Mouse (Mus musculus) MEL (cell line): ENCODE results near the gene Mgat5. TPM values are rescaled to one million over a fixed set of nuclear protein-coding genes. Genes with fewer than 3 reads are reported as not detected.
A peak's percentile ranks its signal among the peaks of the same experiment; 100 is the strongest.

Experiments
- DNase-seq: peaks from one replicate; pipeline ENCODE4 v3.0.0; 2011; ENCODE audit warnings: low read depth, low spot score
- H3K27ac ChIP-seq: 2 replicates; pipeline ENCODE4 v1.5.1; 2012; ENCODE audit warnings: low read depth, mild to moderate bottlenecking, control low read depth, low read length, moderate library complexity; ENCODE audit not compliant: control insufficient read depth
- H3K27me3 ChIP-seq, 2 experiments: fragments of 150-350 bp in 1 of 2; sonication (generic) in 1 of 2; 2 replicates each; pipeline ENCODE4 v1.6.1; 2012; ENCODE audit warnings: low read length in 2 of 2, mild to moderate bottlenecking in 2 of 2, improper control_type of control experiment in 1 of 2, moderate library complexity in 1 of 2; ENCODE audit not compliant: insufficient read depth in 2 of 2, control insufficient read depth in 1 of 2
- H3K36me3 ChIP-seq, 2 experiments: 2 replicates each; pipeline ENCODE4 v1.6.1; 2012 to 2014; ENCODE audit warnings: low read length in 2 of 2, improper control_type of control experiment in 1 of 2, inconsistent platforms in 1 of 2, mild to moderate bottlenecking in 1 of 2; ENCODE audit not compliant: insufficient read depth in 2 of 2, control insufficient read depth in 1 of 2
- H3K4me1 ChIP-seq, 2 experiments: fragments of 150-350 bp in 1 of 2; sonication (generic) in 1 of 2; 2 replicates each; pipeline ENCODE4 v1.6.1; 2012; ENCODE audit warnings: low read length in 2 of 2, improper control_type of control experiment in 1 of 2, mild to moderate bottlenecking in 1 of 2; ENCODE audit not compliant: insufficient read depth in 2 of 2, control insufficient read depth in 1 of 2
- H3K4me3 ChIP-seq, 2 experiments: fragments of 150-350 bp in 1 of 2; sonication (generic) in 1 of 2; 2 replicates each; pipeline ENCODE4 v1.5.1; 2012; ENCODE audit warnings: low read depth in 2 of 2, low read length in 2 of 2, mild to moderate bottlenecking in 2 of 2, moderate library complexity in 2 of 2, control low read depth in 1 of 2, improper control_type of control experiment in 1 of 2; ENCODE audit not compliant: control insufficient read depth in 1 of 2, insufficient read depth in 1 of 2
- H3K79me2 ChIP-seq: 2 replicates; pipeline ENCODE4 v1.6.1; 2012; ENCODE audit warnings: mild to moderate bottlenecking, low read length, moderate library complexity; ENCODE audit not compliant: control insufficient read depth, poor library complexity, insufficient read depth
- H3K9ac ChIP-seq: 2 replicates; pipeline ENCODE4 v1.6.1; 2012; ENCODE audit warnings: low read depth, mild to moderate bottlenecking, control low read depth, low read length, moderate library complexity; ENCODE audit not compliant: control insufficient read depth, poor library complexity, severe bottlenecking
- H3K9me3 ChIP-seq: fragments of 150-350 bp; sonication (generic); replicated peaks from 2 replicates; pipeline ENCODE4 v1.6.1; 2012; ENCODE audit warnings: mild to moderate bottlenecking, low read length, improper control_type of control experiment, moderate library complexity; ENCODE audit not compliant: insufficient read depth
- BHLHE40 ChIP-seq: IDR thresholded peaks from 2 replicates; pipeline ENCODE4 v1.6.1; 2012; ENCODE audit warnings: low read depth, mild to moderate bottlenecking, inconsistent platforms, low read length, improper control_type of control experiment, borderline replicate concordance
- ELF1 ChIP-seq: IDR thresholded peaks from 2 replicates; pipeline ENCODE4 v1.6.1; 2014; ENCODE audit warnings: low read depth, mild to moderate bottlenecking, inconsistent platforms, low read length, improper control_type of control experiment, moderate library complexity
- ETS1 ChIP-seq: IDR thresholded peaks from 2 replicates; pipeline ENCODE4 v1.6.1; 2012; ENCODE audit warnings: low read depth, mild to moderate bottlenecking, inconsistent platforms, low read length, improper control_type of control experiment, moderate library complexity
- GABPA ChIP-seq: IDR thresholded peaks from 2 replicates; pipeline ENCODE4 v1.6.1; 2012; ENCODE audit warnings: low read depth, mild to moderate bottlenecking, inconsistent platforms, low read length, improper control_type of control experiment, moderate library complexity
- GATA1 ChIP-seq: IDR thresholded peaks from 2 replicates; pipeline ENCODE4 v1.6.1; 2011; ENCODE audit warnings: low read depth, low read length, improper control_type of control experiment
- HCFC1 ChIP-seq: IDR thresholded peaks from 2 replicates; pipeline ENCODE4 v1.6.1; 2012; ENCODE audit warnings: low read depth, mild to moderate bottlenecking, inconsistent platforms, low read length, improper control_type of control experiment, moderate library complexity
- JUND ChIP-seq: IDR thresholded peaks from 2 replicates; pipeline ENCODE4 v1.6.1; 2011; ENCODE audit warnings: low read depth, mild to moderate bottlenecking, improper control_type of control experiment, low read length
- MAZ ChIP-seq: IDR thresholded peaks from 2 replicates; pipeline ENCODE4 v1.6.1; 2012; ENCODE audit warnings: low read depth, mild to moderate bottlenecking, inconsistent platforms, low read length, improper control_type of control experiment
- MXI1 ChIP-seq: IDR thresholded peaks from 2 replicates; pipeline ENCODE4 v1.6.1; 2011; ENCODE audit warnings: mild to moderate bottlenecking, low read depth, low read length, improper control_type of control experiment
- NRF1 ChIP-seq: IDR thresholded peaks from 2 replicates; pipeline ENCODE4 v1.6.1; 2014; ENCODE audit warnings: low read depth, mild to moderate bottlenecking, inconsistent platforms, low read length, improper control_type of control experiment, moderate library complexity; ENCODE audit not compliant: poor library complexity, insufficient read depth, severe bottlenecking
- POLR2AphosphoS5 ChIP-seq: IDR thresholded peaks from 2 replicates; pipeline ENCODE4 v1.6.1; 2012; ENCODE audit warnings: low read depth, borderline replicate concordance, mild to moderate bottlenecking, inconsistent platforms, low read length, moderate library complexity, mixed read lengths
- RCOR1 ChIP-seq: IDR thresholded peaks from 2 replicates; pipeline ENCODE4 v1.6.1; 2012; ENCODE audit warnings: low read depth, mild to moderate bottlenecking, inconsistent platforms, low read length, improper control_type of control experiment
- SIN3A ChIP-seq: IDR thresholded peaks from 2 replicates; pipeline ENCODE4 v1.6.1; 2012; ENCODE audit warnings: low read length, improper control_type of control experiment, inconsistent platforms
- SMC3 ChIP-seq: IDR thresholded peaks from 2 replicates; pipeline ENCODE4 v1.6.1; 2011; ENCODE audit warnings: low read depth, low read length, improper control_type of control experiment
- TAL1 ChIP-seq: IDR thresholded peaks from 2 replicates; pipeline ENCODE4 v1.6.1; 2012; ENCODE audit warnings: mild to moderate bottlenecking, inconsistent platforms, low read length, moderate library complexity, mixed read lengths
- USF2 ChIP-seq, 2 experiments: IDR thresholded peaks; 2 replicates each; pipeline ENCODE4 v1.6.1; 2011 to 2012; ENCODE audit warnings: improper control_type of control experiment in 2 of 2, low read length in 2 of 2, borderline replicate concordance in 1 of 2, inconsistent platforms in 1 of 2, low read depth in 1 of 2, mild to moderate bottlenecking in 1 of 2; ENCODE audit not compliant: insufficient read depth in 1 of 2
- ZC3H11A ChIP-seq: IDR thresholded peaks from 2 replicates; pipeline ENCODE4 v1.6.1; 2012; ENCODE audit warnings: low read depth, mild to moderate bottlenecking, inconsistent platforms, low read length, improper control_type of control experiment
- ZMIZ1 ChIP-seq: IDR thresholded peaks from 2 replicates; pipeline ENCODE4 v1.6.1; 2012; ENCODE audit warnings: low read depth, mild to moderate bottlenecking, inconsistent platforms, low read length, improper control_type of control experiment, moderate library complexity
- ZNF384 ChIP-seq: IDR thresholded peaks from 2 replicates; pipeline ENCODE4 v1.6.1; 2012; ENCODE audit warnings: low read depth, mild to moderate bottlenecking, inconsistent platforms, low read length, improper control_type of control experiment
- polyA plus RNA-seq, 2 experiments: library from polyadenylated mRNA; stranded (reverse) in 1 of 2; unstranded in 1 of 2; fragments of >175 nt in 1 of 2; fragments of >200 nt in 1 of 2; gene quantifications; 2 replicates each; pipeline versions ENCODE4 v1.2.1 to v1.2.4; 2012; ENCODE audit warnings: low replicate concordance in 2 of 2, low read depth in 1 of 2; ENCODE audit not compliant: insufficient read length in 2 of 2, insufficient read depth in 1 of 2, missing spikeins in 1 of 2
- total RNA-seq: library from RNA; depleted of rRNA; stranded (reverse); fragments of 300-350 nt; gene quantifications from 2 replicates; pipeline ENCODE4 v1.2.3, GENCODE M21; 2012

The Mgat5 gene
- total and polyA plus RNA-seq, 3 experiments, result 6.9 to 9.5 TPM; not detected in 1

GRCm38 (mm10) chr1:127203231-127203764 is 1.5 kb upstream of the Mgat5 start (continued):
- TF ChIP-seq USF2 (IDR thresholded peaks at IDR 0.05; ENCODE audit: borderline replicate concordance in 1 of 2, insufficient read depth in 1 of 2, low read depth in 1 of 2, low read length in 2 of 2) (no peak), POLR2AphosphoS5 (no peak), GABPA (no peak), TAL1 (no peak), ZMIZ1 (no peak), BHLHE40 (no peak), MAZ (no peak), HCFC1 (0 out of 2 replicates have a peak, but pooled peaks have one; percentile 23), ETS1 (no peak), ZC3H11A (peak; percentile 73), GATA1 (peak; percentile 23; the same call in 1 of the 2 replicates), JUND (no peak), ZNF384 (no peak), RCOR1 (no peak), NRF1 (no peak), MXI1 (no peak), ELF1 (no peak), SIN3A (peak; percentile 54; the same call in 1 of the 2 replicates)

DNA sequence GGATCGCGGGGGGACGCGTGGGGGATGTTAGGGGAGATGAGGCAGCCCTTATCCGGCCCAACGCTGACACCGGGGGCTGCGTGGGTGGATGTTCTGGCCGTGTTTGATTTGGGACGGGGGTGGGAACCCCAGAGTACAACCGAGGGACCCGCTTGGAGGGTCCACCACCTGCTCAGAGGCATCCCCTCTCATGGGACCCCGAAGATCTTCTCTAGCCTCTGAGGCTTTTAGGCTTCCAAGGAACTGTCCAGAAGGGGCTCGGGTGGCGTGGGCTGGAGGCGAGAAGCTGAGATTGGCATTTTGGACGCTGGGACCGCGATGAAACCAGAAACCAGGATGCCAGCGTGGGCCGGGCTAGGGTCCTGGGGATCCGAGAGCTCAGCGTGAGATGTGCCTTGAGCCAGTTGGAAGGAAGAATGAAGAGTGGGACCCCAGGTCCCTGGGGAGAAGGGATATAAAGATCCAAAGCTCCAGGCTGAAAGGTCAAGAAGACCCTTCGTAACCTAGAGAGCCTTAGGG is 745 bp downstream of the Mgat5 start:
- TF ChIP-seq ELF1, result peak; percentile 8; the same call in 1 of the 2 replicates
- TF ChIP-seq SMC3, result no peak
- peak overlapping the region; percentile 81 to 98 for H3K4me3 ChIP-seq
- peaks cover 2 to 24% of the 10 kb centered on the region in 2 experiments for H3K4me1 ChIP-seq
- H3K27ac ChIP-seq, result peak overlapping the region; percentile 95
- H3K79me2 ChIP-seq, result peaks cover 34% of the 10 kb centered on the region
- H3K27me3 ChIP-seq, result no peaks in the 10 kb centered on the region
- no peaks in the 10 kb centered on the region for H3K9me3 ChIP-seq
- peaks cover 0 to 10% of the 10 kb centered on the region in 2 experiments; a peak in 2 of 4 replicates for H3K36me3 ChIP-seq
- DNase-seq, result no peak
- H3K9ac ChIP-seq, result peak overlapping the region; percentile 77
